Mouse (Mus musculus) heart, embryonic 11.5 days (tissue): ENCODE measurements at regions not wholly inside any gene's neighbourhood (a gene's known extent, or its start where the extent isn't known, plus 50 kb on each side); places are given as distances from the start of the nearest gene placed in this dataset.

Experiments
- ATAC-seq: fragments of 200-750 bp; cut with Nextera tagmentation; replicated peaks from 2 replicates; pipeline ENCODE4 v1.8.0; 2017; ENCODE audit warnings: moderate library complexity; ENCODE audit not compliant: insufficient number of reproducible peaks, low FRiP score, low TSS enrichment
- H3K27ac ChIP-seq: fragments of 300-500 bp; sonication (generic); 2 replicates; pipeline ENCODE4 v1.5.1; 2014; ENCODE audit warnings: mild to moderate bottlenecking, low read depth, low read length
- H3K27me3 ChIP-seq: fragments of 300-500 bp; sonication (generic); 2 replicates; pipeline ENCODE4 v1.6.1; 2014; ENCODE audit warnings: mild to moderate bottlenecking, low read length, mixed read lengths; ENCODE audit not compliant: control insufficient read depth, insufficient read depth
- H3K36me3 ChIP-seq: fragments of 300-500 bp; sonication (generic); 2 replicates; pipeline ENCODE4 v1.6.1; 2014; ENCODE audit warnings: mild to moderate bottlenecking, low read length, moderate library complexity, mixed read lengths; ENCODE audit not compliant: control insufficient read depth, insufficient read depth
- H3K4me1 ChIP-seq: fragments of 300-500 bp; sonication (generic); 2 replicates; pipeline ENCODE4 v1.6.1; 2014; ENCODE audit warnings: low read length; ENCODE audit not compliant: control insufficient read depth, insufficient read depth
- H3K4me2 ChIP-seq: fragments of 300-500 bp; sonication (generic); 2 replicates; pipeline ENCODE4 v1.6.1; 2014; ENCODE audit warnings: mild to moderate bottlenecking, moderate library complexity
- H3K4me3 ChIP-seq: fragments of 300-500 bp; sonication (generic); 2 replicates; pipeline ENCODE4 v1.5.1; 2014; ENCODE audit warnings: low read depth, low read length
- H3K9ac ChIP-seq: fragments of 300-500 bp; sonication (generic); 2 replicates; pipeline ENCODE4 v1.6.1; 2014; ENCODE audit warnings: mild to moderate bottlenecking, low read depth, low read length, moderate library complexity
- H3K9me3 ChIP-seq: fragments of 300-500 bp; sonication (generic); replicated peaks from 2 replicates; pipeline ENCODE4 v1.6.1; 2016; ENCODE audit warnings: low read length; ENCODE audit not compliant: control insufficient read depth
- WGBS: fragments of 180-500 bp; shearing (Covaris S2); extraction: QIAGEN DNeasy Blood & Tissue Kit; methylation state at CpG from one replicate; pipeline ENCODE4 v1.1.7; 2014; ENCODE audit not compliant: insufficient replicate concordance; 5-methylcytosine and 5-hydroxymethylcytosine counted together

DNA sequence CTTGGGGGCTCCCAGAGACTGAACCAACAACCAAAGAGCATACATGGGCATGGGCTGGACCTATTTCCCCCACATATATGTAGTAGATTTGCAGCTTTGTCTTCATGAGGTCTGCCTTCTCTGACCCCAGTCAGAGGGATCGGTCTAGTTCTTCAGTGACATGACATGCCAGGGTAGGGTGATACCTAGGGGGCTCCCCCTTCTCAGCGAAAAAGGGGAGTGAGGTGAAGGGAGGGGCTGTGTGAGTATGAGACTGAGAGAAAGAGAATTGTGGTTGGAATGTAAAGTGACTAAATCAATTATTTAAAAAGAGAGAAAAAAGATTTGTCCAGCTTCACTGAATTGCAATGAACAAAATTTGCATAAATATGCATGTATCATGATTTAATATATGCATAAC is 530.0 kb upstream of the Fam98a start:
- no peak overlapping the region for H3K9ac ChIP-seq
- H3K4me1 ChIP-seq = no peaks in the 10 kb centered on the region
- H3K27ac ChIP-seq = no peak overlapping the region
- no peaks in the 10 kb centered on the region for H3K36me3 ChIP-seq
- no peaks in the 10 kb centered on the region for H3K27me3 ChIP-seq
- H3K9me3 ChIP-seq = no peaks in the 10 kb centered on the region
- H3K4me2 ChIP-seq = no peak overlapping the region
- no peak for ATAC-seq
- 71% methylated on average over 2 of the region's 2 CpGs for WGBS
- no peak overlapping the region for H3K4me3 ChIP-seq

DNA sequence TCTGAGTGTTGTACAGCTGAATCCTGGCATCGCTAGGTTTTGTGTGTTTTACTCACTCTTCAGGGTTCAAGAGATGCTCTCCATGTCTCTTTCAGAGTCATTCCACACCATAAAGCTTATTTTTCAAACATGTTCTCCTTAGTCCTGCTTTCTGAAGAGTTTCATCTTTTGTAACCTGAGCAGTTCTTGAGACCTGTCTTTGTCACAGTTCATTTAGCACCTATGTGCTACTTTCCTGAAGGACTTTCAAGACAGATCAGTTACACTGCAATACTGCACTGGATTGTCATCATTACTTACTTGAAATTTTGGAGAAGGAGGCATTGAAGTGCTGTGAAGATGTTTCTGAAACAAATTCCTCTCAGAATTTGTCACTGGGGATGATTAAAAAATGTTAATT is 494.7 kb upstream of the Fam98a start:
- Histone ChIP-seq H3K4me2 (no peak overlapping the region), H3K4me3 (no peak overlapping the region), H3K9me3 (no peaks in the 10 kb centered on the region), H3K36me3 (no peaks in the 10 kb centered on the region), H3K4me1 (no peaks in the 10 kb centered on the region), H3K27me3 (no peaks in the 10 kb centered on the region), H3K9ac (no peak overlapping the region), H3K27ac (no peak overlapping the region)
- no peak for ATAC-seq
- WGBS = 79% methylated on average over 1 of the region's 1 CpGs

DNA sequence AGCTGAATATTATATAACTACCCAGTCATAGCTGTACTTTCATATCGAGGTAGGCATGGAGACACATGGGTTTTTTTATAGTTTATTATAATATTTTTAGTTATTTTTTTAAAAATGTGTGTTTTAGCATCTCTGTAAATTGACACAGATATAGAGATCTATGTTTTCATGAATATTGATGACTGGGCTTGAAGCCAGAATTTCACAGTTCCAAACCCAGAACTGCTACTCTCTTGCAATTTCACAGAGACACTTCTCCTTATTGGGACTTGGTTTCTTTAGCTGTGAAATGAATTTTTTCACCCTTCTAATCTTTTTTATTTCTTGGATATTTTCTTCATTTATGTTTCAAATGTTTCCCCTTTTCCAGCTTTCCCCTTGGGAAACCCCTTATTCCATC is 481.0 kb upstream of the Fam98a start:
- Histone ChIP-seq H3K27ac (no peak overlapping the region), H3K4me2 (no peak overlapping the region), H3K36me3 (no peaks in the 10 kb centered on the region), H3K9ac (no peak overlapping the region), H3K9me3 (no peaks in the 10 kb centered on the region), H3K27me3 (no peaks in the 10 kb centered on the region), H3K4me1 (no peaks in the 10 kb centered on the region), H3K4me3 (no peak overlapping the region)
- WGBS = 49% methylated on average over 1 of the region's 1 CpGs
- no peak for ATAC-seq

DNA sequence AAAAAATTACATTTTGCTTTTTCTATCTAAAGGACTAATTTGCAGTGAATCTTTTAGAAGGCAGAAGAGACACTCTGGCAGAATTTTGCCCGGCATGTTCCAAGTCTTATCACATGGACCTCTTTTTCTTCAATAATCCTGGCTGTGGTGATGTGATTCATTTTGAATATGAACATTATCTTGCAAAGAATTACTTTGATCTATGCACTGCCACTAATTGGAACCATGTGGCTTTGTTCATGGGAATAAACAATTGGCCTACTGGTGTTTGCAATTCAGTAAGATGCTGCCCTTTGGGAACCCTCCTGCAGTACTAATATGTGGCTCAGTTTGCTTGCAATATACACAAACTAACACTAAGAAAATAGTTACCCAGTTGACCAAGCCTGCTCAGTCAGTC is 456.3 kb upstream of the Fam98a start:
- Histone ChIP-seq H3K4me2 (no peak overlapping the region), H3K27ac (no peak overlapping the region), H3K9me3 (no peaks in the 10 kb centered on the region), H3K27me3 (no peaks in the 10 kb centered on the region), H3K9ac (no peak overlapping the region), H3K36me3 (no peaks in the 10 kb centered on the region), H3K4me1 (no peaks in the 10 kb centered on the region), H3K4me3 (no peak overlapping the region)
- WGBS = 80% methylated on average over 1 of the region's 1 CpGs
- no peak for ATAC-seq

DNA sequence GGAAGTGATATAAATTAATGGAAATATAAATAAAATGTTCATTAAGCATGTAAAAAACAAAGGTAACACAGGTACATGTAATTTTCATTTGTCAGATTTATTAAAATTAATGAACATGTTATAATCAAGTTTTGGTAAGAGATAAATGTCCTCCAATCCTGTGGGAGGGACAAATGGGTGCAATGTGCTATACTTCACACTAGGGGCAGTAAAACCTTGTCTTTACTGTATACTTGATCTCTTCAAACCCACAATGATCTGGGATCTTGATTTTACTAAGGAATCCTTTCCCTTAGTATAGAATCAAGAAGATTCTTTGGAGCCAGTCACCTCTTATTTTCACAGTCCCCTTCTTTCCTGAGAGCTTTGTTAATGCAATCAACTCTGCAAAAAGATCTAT is 451.1 kb upstream of the Fam98a start:
- H3K4me2 ChIP-seq = no peak overlapping the region
- no peaks in the 10 kb centered on the region for H3K27me3 ChIP-seq
- no peaks in the 10 kb centered on the region for H3K36me3 ChIP-seq

DNA sequence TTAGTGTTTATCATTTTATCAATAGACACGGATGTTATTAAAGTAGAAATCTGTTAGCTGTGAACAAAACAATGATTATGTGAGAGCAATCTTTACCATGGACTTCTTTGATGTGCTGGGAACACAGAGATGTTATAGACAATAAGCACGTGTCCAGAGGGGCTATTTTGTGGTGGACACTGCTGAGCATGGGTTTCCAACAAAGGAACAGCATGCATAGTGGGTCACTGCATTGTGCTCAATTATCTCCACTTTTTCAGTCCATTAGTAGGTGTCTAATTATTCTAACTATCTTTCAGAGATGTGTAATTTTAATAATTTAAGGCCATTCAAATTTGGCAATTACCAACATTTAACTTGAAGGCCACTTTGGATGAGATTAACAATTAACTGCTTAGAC is 409.6 kb upstream of the Fam98a start:
- Histone ChIP-seq H3K9ac (no peak overlapping the region), H3K4me1 (no peaks in the 10 kb centered on the region), H3K9me3 (no peaks in the 10 kb centered on the region), H3K4me2 (no peak overlapping the region), H3K4me3 (no peak overlapping the region), H3K36me3 (no peaks in the 10 kb centered on the region), H3K27ac (no peak overlapping the region), H3K27me3 (no peaks in the 10 kb centered on the region)
- WGBS = 72% methylated on average over 2 of the region's 2 CpGs
- ATAC-seq = no peak

More for the DNA sequence above, 451.1 kb upstream of the Fam98a start:
- Histone ChIP-seq H3K4me3 (no peak overlapping the region), H3K9me3 (no peaks in the 10 kb centered on the region), H3K4me1 (no peaks in the 10 kb centered on the region), H3K9ac (no peak overlapping the region), H3K27ac (no peak overlapping the region)
- ATAC-seq = no peak

DNA sequence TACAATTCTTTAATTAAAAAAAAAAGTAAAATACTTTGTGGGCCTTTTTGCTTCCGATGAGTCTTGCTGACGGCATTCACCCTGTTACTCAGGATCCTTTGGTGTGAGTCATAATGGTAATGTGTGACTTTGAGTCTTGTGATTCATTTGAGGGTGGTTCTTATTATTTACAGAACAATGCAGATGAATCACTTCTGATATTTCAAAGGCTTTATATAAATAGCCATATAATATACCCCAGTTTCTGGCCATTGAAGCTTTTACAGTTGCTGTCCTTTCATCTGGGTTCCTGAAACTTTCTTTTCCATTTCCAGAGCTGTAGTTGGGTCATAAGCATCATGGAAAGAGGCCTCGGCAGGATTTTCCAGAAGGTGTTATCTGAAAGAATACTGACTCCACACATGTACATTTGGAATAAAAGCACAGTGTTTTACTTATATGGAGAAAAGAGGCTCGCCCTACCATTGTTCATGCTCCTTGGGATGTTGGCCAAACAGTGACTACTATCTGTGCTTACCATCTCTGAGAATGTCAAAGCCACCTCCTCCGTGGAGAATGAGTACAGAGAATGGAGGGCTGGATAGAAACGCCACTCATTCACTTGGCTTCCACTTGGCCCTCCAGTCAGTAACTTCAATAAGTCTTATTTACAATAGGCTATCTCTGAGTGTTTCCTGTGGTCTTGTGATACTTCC is 385.1 kb upstream of the Fam98a start:
- no peak overlapping the region for H3K9ac ChIP-seq
- H3K36me3 ChIP-seq = no peaks in the 10 kb centered on the region
- ATAC-seq = no peak
- H3K4me2 ChIP-seq = no peak overlapping the region
- no peaks in the 10 kb centered on the region for H3K27me3 ChIP-seq
- no peak overlapping the region for H3K4me3 ChIP-seq
- H3K9me3 ChIP-seq = no peaks in the 10 kb centered on the region
- 76% methylated on average over 6 of the region's 6 CpGs for WGBS
- no peak overlapping the region for H3K27ac ChIP-seq
- no peaks in the 10 kb centered on the region for H3K4me1 ChIP-seq

DNA sequence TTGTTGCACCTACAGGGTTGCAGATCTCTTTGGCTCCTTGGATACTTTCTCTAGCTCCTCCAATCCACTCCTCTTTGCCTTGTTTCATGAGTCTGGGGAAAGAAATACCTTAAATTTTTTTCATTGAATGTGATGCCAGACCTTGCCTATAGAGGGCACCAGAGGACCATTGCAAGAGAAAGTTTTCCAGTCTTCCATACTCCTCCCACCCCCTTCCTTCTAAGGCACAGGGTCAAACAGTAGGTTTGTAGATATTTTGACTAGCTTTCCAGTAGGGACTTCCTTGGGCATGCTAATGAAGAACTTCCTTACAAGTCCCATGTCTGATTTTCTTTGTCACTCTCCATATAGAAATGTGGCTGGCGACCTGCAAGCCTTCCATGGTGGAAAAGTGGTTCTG is 379.3 kb upstream of the Fam98a start:
- no peaks in the 10 kb centered on the region for H3K9me3 ChIP-seq
- no peak overlapping the region for H3K4me3 ChIP-seq
- no peaks in the 10 kb centered on the region for H3K36me3 ChIP-seq
- no peaks in the 10 kb centered on the region for H3K27me3 ChIP-seq
- 58% methylated on average over 1 of the region's 1 CpGs for WGBS
- no peak overlapping the region for H3K9ac ChIP-seq
- no peak overlapping the region for H3K27ac ChIP-seq
- H3K4me1 ChIP-seq = no peaks in the 10 kb centered on the region
- H3K4me2 ChIP-seq = no peak overlapping the region
- no peak for ATAC-seq

DNA sequence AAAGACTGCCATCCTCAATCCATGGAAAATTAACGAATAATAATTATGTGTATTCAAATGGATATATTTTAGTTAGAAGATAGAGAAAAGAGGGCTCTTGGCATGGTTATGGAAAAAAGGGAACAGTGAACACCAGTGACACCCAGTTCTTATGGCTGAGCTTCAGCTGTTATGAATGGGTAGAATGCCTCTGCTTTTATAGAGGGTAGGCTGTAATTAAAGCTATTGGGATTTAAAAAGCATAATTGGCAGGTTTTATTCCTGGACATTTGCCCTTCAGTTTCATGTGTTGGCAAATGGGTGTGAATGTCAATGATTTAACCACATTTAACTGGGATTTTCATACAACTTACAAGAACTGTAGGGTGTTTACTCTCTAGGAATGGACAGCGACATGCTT is 368.5 kb upstream of the Fam98a start:
- Histone ChIP-seq H3K36me3 (no peaks in the 10 kb centered on the region), H3K27ac (no peak overlapping the region), H3K4me3 (no peak overlapping the region), H3K9ac (no peak overlapping the region), H3K9me3 (no peaks in the 10 kb centered on the region), H3K27me3 (no peaks in the 10 kb centered on the region), H3K4me2 (no peak overlapping the region), H3K4me1 (no peaks in the 10 kb centered on the region)
- no peak for ATAC-seq
- WGBS = 85% methylated on average over 2 of the region's 2 CpGs
